Comparison of ENCODE assay signal across 27 mouse cellular contexts in the genomic region with DNA sequence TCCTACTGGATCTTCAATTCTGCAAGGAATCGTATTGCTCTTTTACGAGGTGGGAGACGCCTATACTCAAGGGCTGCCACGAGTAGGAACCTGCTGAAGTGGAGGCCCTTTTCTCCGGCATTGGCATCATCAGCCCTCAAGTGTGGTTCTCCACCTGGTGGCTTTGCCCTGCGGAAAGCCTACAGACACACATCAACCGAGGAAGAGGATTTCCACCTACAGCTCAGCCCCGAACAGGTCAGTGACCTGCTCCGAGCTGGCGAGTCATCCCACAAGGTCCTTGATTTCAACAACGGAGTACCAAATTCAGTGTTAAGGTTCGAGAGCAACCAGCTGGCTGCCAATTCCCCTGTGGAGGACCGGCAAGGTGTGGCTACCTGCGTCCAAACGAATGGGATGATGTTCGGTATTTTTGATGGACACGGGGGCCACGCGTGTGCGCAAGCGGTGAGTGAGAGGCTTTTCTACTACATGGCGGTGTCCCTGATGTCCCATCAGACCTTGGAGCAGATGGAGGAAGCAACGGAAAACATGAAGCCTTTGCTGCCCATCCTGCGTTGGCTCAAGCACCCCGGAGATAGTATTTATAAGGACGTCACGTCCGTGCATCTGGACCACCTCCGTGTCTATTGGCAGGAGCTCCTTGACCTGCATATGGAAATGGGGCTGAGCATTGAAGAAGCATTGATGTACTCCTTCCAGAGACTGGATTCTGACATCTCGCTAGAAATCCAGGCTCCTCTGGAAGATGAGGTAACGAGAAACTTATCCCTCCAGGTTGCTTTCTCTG. TPM values are rescaled to one million over a fixed set of nuclear protein-coding genes. Genes with fewer than 3 reads are reported as not detected.
"Had no signal": no experiment of that assay in that cellular context is flagged by ENCODE, and none has a peak within 500 bp of the region (broad histone marks: within the 10 kb centered on the region; RNA-seq: fewer than 3 reads in every experiment).

No protein-coding gene starts in this region.

- H3K4me2 ChIP-seq: kidney, embryonic 15.5 days; liver, embryonic 11.5 days; midbrain, embryonic 12.5 days; neural tube, embryonic 13.5 days; stomach, embryonic 15.5 days had no signal

- H3K9ac ChIP-seq: kidney, embryonic 15.5 days; liver, embryonic 14.5 days; midbrain, embryonic 12.5 days; neural tube, embryonic 13.5 days; stomach, embryonic 15.5 days had no signal

- H3K27ac ChIP-seq: kidney, embryonic 15.5 days; left cerebral cortex, adult 2 months; liver, embryonic 14.5 days; midbrain, embryonic 12.5 days; neural tube, embryonic 13.5 days; stomach, embryonic 15.5 days had no signal

- DNase-seq: kidney, adult 18-20 months; kidney, postnatal 10 days; kidney, postnatal 36 days; layer of hippocampus, postnatal 36 days; lung, adult 18-20 months; lung, postnatal 4 days; retina, postnatal 1 day; right cerebral cortex, postnatal 25 days; spleen, adult 18-20 months; thymus, postnatal 25 days had no signal

- H3K4me3 ChIP-seq: kidney, embryonic 15.5 days; left cerebral cortex, adult 2 months; midbrain, embryonic 12.5 days; myocyte; neural tube, embryonic 13.5 days; stomach, embryonic 15.5 days had no signal

- H3K27me3 ChIP-seq: kidney, embryonic 15.5 days; midbrain, embryonic 12.5 days; neural tube, embryonic 13.5 days; stomach, embryonic 15.5 days had no signal

- ATAC-seq: midbrain, embryonic 16.5 days had no signal

- H3K9me3 ChIP-seq: kidney, embryonic 15.5 days; midbrain, embryonic 12.5 days; neural tube, embryonic 13.5 days; stomach, embryonic 15.5 days had no signal

RNA-seq across cellular contexts. Expression of a gene that starts 30.5 kb away (rescaled TPM):
- total RNA-seq: layer of hippocampus, adult 8-10 months; layer of hippocampus, postnatal 10 days; layer of hippocampus, postnatal 36 days; left cerebral cortex, adult 2 months; left cerebral cortex, postnatal 10 days; left cerebral cortex, postnatal 36 days; megakaryocyte progenitor cell, adult 5-6 weeks; megakaryocyte-erythroid progenitor cell, adult 5-6 weeks; monocyte, adult 5-6 weeks had no signal
- polyA plus RNA-seq: limb, embryonic 11.5 days; midbrain, embryonic 12.5 days; midbrain, embryonic 16.5 days had no signal

RNA-seq across cellular contexts. Expression of a gene that starts 59.2 kb away (rescaled TPM):
- total RNA-seq: megakaryocyte-erythroid progenitor cell, adult 5-6 weeks had no signal
